Comparison of ENCODE assay signal across 13 mouse cellular contexts in the genomic region with DNA sequence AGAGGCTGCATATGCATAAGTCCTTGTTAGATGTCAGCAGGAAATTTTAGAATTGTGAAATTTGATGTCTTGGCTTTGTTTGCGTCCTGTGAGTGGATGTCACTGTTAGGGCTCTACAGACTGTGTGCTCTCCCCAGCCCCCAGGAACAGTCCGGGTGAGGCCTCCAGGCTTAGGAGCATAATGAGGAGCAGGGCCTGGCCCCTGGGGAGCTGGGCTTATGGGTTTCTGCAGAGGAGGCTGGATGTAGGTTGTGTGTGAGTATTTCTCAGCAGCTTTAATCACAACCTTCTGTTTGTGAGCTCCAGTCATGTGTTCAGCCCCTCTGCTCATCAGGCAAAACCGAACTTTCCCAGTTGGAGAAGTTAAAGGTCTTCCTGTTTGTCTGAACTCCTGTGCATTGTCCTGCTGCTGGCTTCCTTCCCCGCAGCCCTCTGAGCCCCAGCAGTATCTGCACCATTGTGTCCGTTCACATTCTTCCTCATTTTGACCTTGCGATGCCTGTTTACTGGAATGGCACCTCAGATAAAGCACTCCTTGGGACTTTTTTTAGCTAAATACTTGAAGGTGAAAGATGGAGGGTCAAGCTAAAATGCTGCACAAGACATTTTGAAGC.
A peak's percentile ranks its signal among the peaks of the same experiment; 100 is the strongest.
DNase-seq lines count a peak whose midpoint lies in the region; ATAC-seq and TF ChIP-seq lines count a peak whose summit lies in the region.
"Had no signal": no experiment of that assay in that cellular context is flagged by ENCODE, and none has a peak within 500 bp of the region (broad histone marks: within the 10 kb centered on the region; RNA-seq: fewer than 3 reads in every experiment).

No protein-coding gene starts in this region.

- H3K9ac ChIP-seq in lung, embryonic 16.5 days (ENCODE audit: low read length): no peak overlapping the region
- H3K9ac ChIP-seq in embryonic facial prominence, embryonic 14.5 days (ENCODE audit: low read depth, low read length): no peak overlapping the region
- H3K9ac ChIP-seq in liver, embryonic 16.5 days (ENCODE audit: low read depth, low read length): no peak overlapping the region

- TF ChIP-seq POLR2A in lung, adult 2 months (IDR thresholded peaks at IDR 0.05; ENCODE audit: borderline replicate concordance, extremely low read depth, low read depth, low read length): no peak

- H3K36me3 ChIP-seq in heart, embryonic 10.5 days: no peaks in the 10 kb centered on the region
- no peaks in the 10 kb centered on the region for H3K36me3 ChIP-seq in lung, embryonic 16.5 days (ENCODE audit: control insufficient read depth, insufficient read depth, low read length)
- no peaks in the 10 kb centered on the region for H3K36me3 ChIP-seq in embryonic facial prominence, embryonic 14.5 days (ENCODE audit: control insufficient read depth, insufficient read depth, low read length)
- no peaks in the 10 kb centered on the region for H3K36me3 ChIP-seq in liver, embryonic 16.5 days (ENCODE audit: control insufficient read depth, insufficient read depth)

- no peak overlapping the region for H3K4me2 ChIP-seq in lung, embryonic 16.5 days (ENCODE audit: low read depth, low read length)
- no peak overlapping the region for H3K4me2 ChIP-seq in embryonic facial prominence, embryonic 14.5 days (ENCODE audit: low read depth, low read length)
- H3K4me2 ChIP-seq in liver, embryonic 16.5 days (ENCODE audit: low read depth, low read length): no peak overlapping the region

- H3K27me3 ChIP-seq in heart, embryonic 10.5 days (ENCODE audit: insufficient read depth, poor library complexity, severe bottlenecking): no peaks in the 10 kb centered on the region
- H3K27me3 ChIP-seq in lung, embryonic 16.5 days (ENCODE audit: control insufficient read depth, insufficient read depth, low read depth, low read length): no peaks in the 10 kb centered on the region
- H3K27me3 ChIP-seq in embryonic facial prominence, embryonic 14.5 days (replicated peaks; ENCODE audit: control insufficient read depth, insufficient read depth, low read length): no peaks in the 10 kb centered on the region
- H3K27me3 ChIP-seq in liver, embryonic 16.5 days (ENCODE audit: control insufficient read depth, insufficient read depth, low read depth, low read length): no peaks in the 10 kb centered on the region
- H3K27me3 ChIP-seq: CH12.LX had no signal

- TF ChIP-seq CTCF in lung, adult 2 months (IDR thresholded peaks at IDR 0.05; ENCODE audit: insufficient read depth, low read length): no peak

- H3K9me3 ChIP-seq in heart, embryonic 10.5 days: no peaks in the 10 kb centered on the region
- no peaks in the 10 kb centered on the region for H3K9me3 ChIP-seq in lung, embryonic 16.5 days (ENCODE audit: control insufficient read depth, low read length)
- peaks cover 8% of the 10 kb centered on the region for H3K9me3 ChIP-seq in embryonic facial prominence, embryonic 14.5 days (ENCODE audit: control insufficient read depth, low read length)
- H3K9me3 ChIP-seq in liver, embryonic 16.5 days (replicated peaks; ENCODE audit: control insufficient read depth, low read length): no peaks in the 10 kb centered on the region

- 33% methylated on average over 6 of the region's 6 CpGs for WGBS in heart, embryonic 10.5 days
- WGBS in lung, embryonic 16.5 days: 42% methylated on average over 6 of the region's 6 CpGs
- WGBS in lung, adult 2 months: 36% methylated on average over 6 of the region's 6 CpGs
- WGBS in embryonic facial prominence, embryonic 14.5 days: 23% methylated on average over 6 of the region's 6 CpGs
- WGBS in liver, embryonic 16.5 days (ENCODE audit: insufficient replicate concordance): 31% methylated on average over 6 of the region's 6 CpGs

- ATAC-seq in lung, embryonic 16.5 days (ENCODE audit: low read depth): peak; percentile 64
- ATAC-seq in embryonic facial prominence, embryonic 14.5 days (ENCODE audit: low read depth): peak; percentile 75
- peak; percentile 48 for ATAC-seq in liver, embryonic 16.5 days (ENCODE audit: low read depth)

- no peak for DNase-seq in heart, embryonic 10.5 days (ENCODE audit: low spot score)
- DNase-seq in heart, adult 18-20 months: no peak
- DNase-seq in lung, adult 2 months: no peak
- DNase-seq in embryonic facial prominence, embryonic 14.5 days (ENCODE audit: low spot score): peak; percentile 84
- no peak for DNase-seq in gastrocnemius, adult 8-10 months (ENCODE audit: low spot score in 2 of 2)
- no peak for DNase-seq in cerebellum, adult 8-10 months
- DNase-seq: cerebellum, postnatal 10 days; gastrocnemius, postnatal 14 days; layer of hippocampus, adult 9-11 months; thymus, postnatal 4 days had no signal

- peaks cover 28% of the 10 kb centered on the region for H3K4me1 ChIP-seq in heart, embryonic 10.5 days
- peaks cover 3% of the 10 kb centered on the region for H3K4me1 ChIP-seq in lung, embryonic 16.5 days (replicated peaks; ENCODE audit: control insufficient read depth, insufficient read depth, low read length)
- no peaks in the 10 kb centered on the region for H3K4me1 ChIP-seq in lung, adult 2 months (ENCODE audit: control insufficient read depth, insufficient read depth, low read length)
- peaks cover 28% of the 10 kb centered on the region for H3K4me1 ChIP-seq in embryonic facial prominence, embryonic 14.5 days (ENCODE audit: control insufficient read depth, insufficient read depth, low read length)
- H3K4me1 ChIP-seq in liver, embryonic 16.5 days (ENCODE audit: control insufficient read depth, low read depth, low read length): peaks cover 4% of the 10 kb centered on the region

- no peak overlapping the region for H3K4me3 ChIP-seq in heart, embryonic 10.5 days
- no peak overlapping the region for H3K4me3 ChIP-seq in lung, embryonic 16.5 days (ENCODE audit: low read length)
- H3K4me3 ChIP-seq in lung, adult 2 months (replicated peaks; ENCODE audit: extremely low read depth, low read depth, low read length): no peak overlapping the region
- no peak overlapping the region for H3K4me3 ChIP-seq in embryonic facial prominence, embryonic 14.5 days (ENCODE audit: low read depth, low read length)
- H3K4me3 ChIP-seq in liver, embryonic 16.5 days (ENCODE audit: low read depth, low read length): no peak overlapping the region

- H3K27ac ChIP-seq in heart, embryonic 10.5 days: peak overlapping the region; percentile 81
- H3K27ac ChIP-seq in lung, embryonic 16.5 days (ENCODE audit: low read length): peak overlapping the region; percentile 70
- peak overlapping the region; percentile 81 for H3K27ac ChIP-seq in embryonic facial prominence, embryonic 14.5 days (replicated peaks; ENCODE audit: low read depth, low read length)
- no peak overlapping the region for H3K27ac ChIP-seq in liver, embryonic 16.5 days (ENCODE audit: low read length)
